Comparison of ENCODE assay signal across 9 mouse cellular contexts in genomic region chr17:24528560-24528918, GRCm38 (mm10). TPM values are rescaled to one million over a fixed set of nuclear protein-coding genes. Genes with fewer than 3 reads are reported as not detected.
DNase-seq lines count a peak whose midpoint lies in the region; ATAC-seq and TF ChIP-seq lines count a peak whose summit lies in the region.
"Had no signal": no experiment of that assay in that cellular context is flagged by ENCODE, and none has a peak within 500 bp of the region (broad histone marks: within the 10 kb centered on the region; RNA-seq: fewer than 3 reads in every experiment).

No protein-coding gene starts in this region.

- no peak for TF ChIP-seq CTCF in liver, embryonic 14.5 days (IDR thresholded peaks at IDR 0.05; ENCODE audit: low read depth)

- intact Hi-C loops in heart, postnatal 25 days (cut with DNase I): loop anchor here (5.0 kb wide), 3 partner anchors 124 to 189 kb away; partner anchors contain the start of genes Rnf151, Rps2, Slc9a3r2 and Zfp598

- H3K4me1 ChIP-seq in heart, embryonic 10.5 days: peaks cover 61% of the 10 kb centered on the region
- H3K4me1 ChIP-seq in forebrain, embryonic 11.5 days (replicated peaks; ENCODE audit: control insufficient read depth, insufficient read depth, low read length): peaks cover 26% of the 10 kb centered on the region
- peaks cover 16 to 31% of the 10 kb centered on the region in 2 experiments for H3K4me1 ChIP-seq in liver, embryonic 14.5 days (replicated peaks; ENCODE audit: control insufficient read depth in 2 of 2, insufficient read depth in 2 of 2, low read length in 1 of 2)

- H3K27ac ChIP-seq in heart, embryonic 10.5 days: peak overlapping the region; percentile 88
- H3K27ac ChIP-seq in forebrain, embryonic 11.5 days (ENCODE audit: low read depth, low read length): peak overlapping the region; percentile 70
- peak overlapping the region; percentile 85 for H3K27ac ChIP-seq in liver, embryonic 14.5 days

- TF ChIP-seq EP300 in liver, embryonic 14.5 days (IDR thresholded peaks at IDR 0.05; ENCODE audit: low read depth): no peak

- H3K9me3 ChIP-seq in heart, embryonic 10.5 days: no peaks in the 10 kb centered on the region
- H3K9me3 ChIP-seq in forebrain, embryonic 11.5 days (ENCODE audit: control insufficient read depth, low read length): no peaks in the 10 kb centered on the region
- no peaks in the 10 kb centered on the region for H3K9me3 ChIP-seq in liver, embryonic 14.5 days (ENCODE audit: control insufficient read depth, low read length)

- peak overlapping the region; percentile 90 for H3K4me2 ChIP-seq in forebrain, embryonic 11.5 days (ENCODE audit: low read depth, low read length, severe bottlenecking)
- H3K4me2 ChIP-seq in liver, embryonic 14.5 days (ENCODE audit: low read depth): peak overlapping the region; percentile 94

- peak overlapping the region; percentile 89 for H3K9ac ChIP-seq in forebrain, embryonic 11.5 days (ENCODE audit: low read length)
- H3K9ac ChIP-seq in liver, embryonic 14.5 days (replicated peaks): peak overlapping the region; percentile 86

- 0 out of 2 replicates have a peak, but pooled peaks cover 8% of the 10 kb centered on the region for H3K27me3 ChIP-seq in heart, embryonic 10.5 days (ENCODE audit: insufficient read depth, poor library complexity, severe bottlenecking)
- H3K27me3 ChIP-seq in forebrain, embryonic 11.5 days (ENCODE audit: control insufficient read depth, insufficient read depth, low read length): no peaks in the 10 kb centered on the region
- H3K27me3 ChIP-seq in liver, embryonic 14.5 days (ENCODE audit: control insufficient read depth, insufficient read depth, low read length): no peaks in the 10 kb centered on the region
- H3K27me3 ChIP-seq: Patski had no signal

- DNase-seq in heart, embryonic 10.5 days (ENCODE audit: low spot score): no peak
- no peak for DNase-seq in heart, postnatal 25 days (ENCODE audit: low spot score)
- DNase-seq in A20 (ENCODE audit: low read depth, low spot score): peak; percentile 39
- DNase-seq in forebrain, embryonic 11.5 days (ENCODE audit: low spot score): no peak
- DNase-seq in liver, embryonic 14.5 days (ENCODE audit: low read depth in 3 of 3, low spot score in 3 of 3): no peak
- no peak for DNase-seq in left cerebral cortex, adult 8-10 months (ENCODE audit: low spot score in 2 of 2)
- DNase-seq in left cerebral cortex, adult 9 months (ENCODE audit: low spot score in 2 of 2): no peak
- no peak for DNase-seq in spleen, postnatal 4 days (ENCODE audit: low spot score in 2 of 2)

- WGBS in heart, embryonic 10.5 days: under 1% methylated on average over 8 of the region's 8 CpGs
- WGBS in forebrain, embryonic 11.5 days: 1% methylated on average over 8 of the region's 8 CpGs
- WGBS in liver, embryonic 14.5 days (ENCODE audit: insufficient replicate concordance): 0% methylated on average over 8 of the region's 8 CpGs

- H3K36me3 ChIP-seq in heart, embryonic 10.5 days: peaks cover 26% of the 10 kb centered on the region
- H3K36me3 ChIP-seq in forebrain, embryonic 11.5 days (ENCODE audit: control insufficient read depth, insufficient read depth, low read length): no peaks in the 10 kb centered on the region
- no peaks in the 10 kb centered on the region; the same call in 1 of the 2 replicates for H3K36me3 ChIP-seq in liver, embryonic 14.5 days (replicated peaks; ENCODE audit: control insufficient read depth, insufficient read depth, low read depth)

- no peak for ATAC-seq in forebrain, embryonic 11.5 days (replicated peaks; ENCODE audit: low FRiP score)
- no peak for ATAC-seq in liver, embryonic 14.5 days (ENCODE audit: insufficient read depth)

- peak overlapping the region; percentile 92 for H3K4me3 ChIP-seq in heart, embryonic 10.5 days
- H3K4me3 ChIP-seq in forebrain, embryonic 11.5 days (ENCODE audit: low read depth, low read length): peak overlapping the region; percentile 83
- H3K4me3 ChIP-seq in liver, embryonic 14.5 days (ENCODE audit: insufficient read depth in 1 of 2, low read depth in 2 of 2, low read length in 2 of 2): peak overlapping the region; percentile 84 to 93

RNA-seq across cellular contexts. Expression of gene Traf7, which starts 0.8 kb away (rescaled TPM):
- 93.5 and 95.9 TPM in 2 replicates for polyA plus RNA-seq in heart, embryonic 10.5 days (2016; fragmentation: Nextera tagmentation; extraction: Ambion mirVana)
- total RNA-seq in heart, postnatal 25 days (2021): 10 to 100 TPM; 43.6 to 54.1 TPM
- polyA plus RNA-seq in forebrain, embryonic 11.5 days (2014; fragmentation: Nextera tagmentation; extraction: Ambion mirVana): 113 and 123 TPM in 2 replicates
- polyA plus RNA-seq in liver, embryonic 14.5 days (2012; rRNA removed): 55.4 and 64.2 TPM in 2 replicates
- 25.6 and 29.4 TPM in 2 replicates for polyA plus RNA-seq in liver, embryonic 14.5 days (2014; fragmentation: Nextera tagmentation; extraction: Ambion mirVana)
- total RNA-seq in left cerebral cortex, adult 8-10 months (2022): 10 to 100 TPM; 78.0 to 85.3 (median 83.4) TPM

RNA-seq across cellular contexts. Expression of gene Rab26, which starts 5.5 kb away (rescaled TPM):
- 1.3 and 2.3 TPM in 2 replicates for polyA plus RNA-seq in heart, embryonic 10.5 days (2016; fragmentation: Nextera tagmentation; extraction: Ambion mirVana)
- not detected for total RNA-seq in heart, postnatal 25 days (2021)
- polyA plus RNA-seq in forebrain, embryonic 11.5 days (2014; fragmentation: Nextera tagmentation; extraction: Ambion mirVana): 1.8 and 2.7 TPM in 2 replicates
- polyA plus RNA-seq in liver, embryonic 14.5 days (2012; rRNA removed): 0.21 and 0.28 TPM in 2 replicates
- 0.95 and 1.0 TPM in 2 replicates for polyA plus RNA-seq in liver, embryonic 14.5 days (2014; fragmentation: Nextera tagmentation; extraction: Ambion mirVana)
- 10 to 100 TPM; 41.3 to 54.4 (median 48.4) TPM for total RNA-seq in left cerebral cortex, adult 8-10 months (2022)

RNA-seq across cellular contexts. Expression of gene Pkd1, which starts 21.1 kb away (rescaled TPM):
- 12.3 and 13.9 TPM in 2 replicates for polyA plus RNA-seq in heart, embryonic 10.5 days (2016; fragmentation: Nextera tagmentation; extraction: Ambion mirVana)
- total RNA-seq in heart, postnatal 25 days (2021): 10 to 100 TPM; 41.2 to 50.6 TPM
- 19.0 and 23.9 TPM in 2 replicates for polyA plus RNA-seq in forebrain, embryonic 11.5 days (2014; fragmentation: Nextera tagmentation; extraction: Ambion mirVana)
- polyA plus RNA-seq in liver, embryonic 14.5 days (2012; rRNA removed): 3.4 and 4.0 TPM in 2 replicates
- 1.8 and 2.9 TPM in 2 replicates for polyA plus RNA-seq in liver, embryonic 14.5 days (2014; fragmentation: Nextera tagmentation; extraction: Ambion mirVana)
- total RNA-seq in left cerebral cortex, adult 8-10 months (2022): 10 to 100 TPM; 67.7 to 81.1 (median 77.3) TPM

RNA-seq across cellular contexts. Expression of gene Caskin1, which starts 40.1 kb away (rescaled TPM):
- 0.71 and 1.4 TPM in 2 replicates for polyA plus RNA-seq in heart, embryonic 10.5 days (2016; fragmentation: Nextera tagmentation; extraction: Ambion mirVana)
- under 1 TPM; 0.14 to 0.39 TPM for total RNA-seq in heart, postnatal 25 days (2021)
- polyA plus RNA-seq in forebrain, embryonic 11.5 days (2014; fragmentation: Nextera tagmentation; extraction: Ambion mirVana): 8.0 and 9.3 TPM in 2 replicates
- polyA plus RNA-seq in liver, embryonic 14.5 days (2012; rRNA removed): 0.09 and 0.11 TPM in 2 replicates
- polyA plus RNA-seq in liver, embryonic 14.5 days (2014; fragmentation: Nextera tagmentation; extraction: Ambion mirVana): 0.08 TPM in 2 replicates
- 100 to 1,000 TPM; 119 to 135 (median 127) TPM for total RNA-seq in left cerebral cortex, adult 8-10 months (2022)

RNA-seq across cellular contexts. Expression of gene Mlst8, which starts 49.7 kb away (rescaled TPM):
- 22.3 and 22.7 TPM in 2 replicates for polyA plus RNA-seq in heart, embryonic 10.5 days (2016; fragmentation: Nextera tagmentation; extraction: Ambion mirVana)
- total RNA-seq in heart, postnatal 25 days (2021): 10 to 100 TPM in 1 of 2 experiments, 1 to 10 TPM in 1; 9.4 to 11.3 TPM
- polyA plus RNA-seq in forebrain, embryonic 11.5 days (2014; fragmentation: Nextera tagmentation; extraction: Ambion mirVana): 33.8 and 34.0 TPM in 2 replicates
- 13.5 and 18.5 TPM in 2 replicates for polyA plus RNA-seq in liver, embryonic 14.5 days (2012; rRNA removed)
- 9.6 and 11.2 TPM in 2 replicates for polyA plus RNA-seq in liver, embryonic 14.5 days (2014; fragmentation: Nextera tagmentation; extraction: Ambion mirVana)
- total RNA-seq in left cerebral cortex, adult 8-10 months (2022): 10 to 100 TPM; 29.2 to 39.0 (median 35.4) TPM
